Mouse (Mus musculus): ENCODE results near the gene Krtap10-10. TPM values are rescaled to one million over a fixed set of nuclear protein-coding genes. Genes with fewer than 3 reads are reported as not detected.

The Krtap10-10 gene
- total RNA-seq, 4 experiments from 2014 or later = not detected

DNA sequence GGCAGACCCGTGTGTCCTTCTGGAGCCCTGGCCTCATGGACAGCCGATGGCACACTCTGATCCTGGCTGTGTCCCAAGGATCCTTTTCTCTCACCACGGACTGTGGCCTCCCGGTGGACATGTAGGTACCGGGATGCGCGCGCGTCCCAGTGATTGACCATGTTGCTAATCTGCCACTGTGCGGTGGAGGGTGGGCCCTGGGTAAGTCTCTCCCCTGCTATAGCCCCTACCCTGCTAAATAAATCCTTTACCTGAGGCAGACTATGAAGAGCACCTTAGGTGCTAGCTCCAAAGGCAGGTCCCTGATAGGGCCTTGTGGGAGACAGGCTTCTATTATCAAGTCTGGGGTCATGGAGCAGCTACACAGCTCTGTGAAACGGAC, 29.0 kb downstream of the Krtap10-10 start:
- DNase-seq (ENCODE audit: low spot score in 2 of 2) = no peak

DNA sequence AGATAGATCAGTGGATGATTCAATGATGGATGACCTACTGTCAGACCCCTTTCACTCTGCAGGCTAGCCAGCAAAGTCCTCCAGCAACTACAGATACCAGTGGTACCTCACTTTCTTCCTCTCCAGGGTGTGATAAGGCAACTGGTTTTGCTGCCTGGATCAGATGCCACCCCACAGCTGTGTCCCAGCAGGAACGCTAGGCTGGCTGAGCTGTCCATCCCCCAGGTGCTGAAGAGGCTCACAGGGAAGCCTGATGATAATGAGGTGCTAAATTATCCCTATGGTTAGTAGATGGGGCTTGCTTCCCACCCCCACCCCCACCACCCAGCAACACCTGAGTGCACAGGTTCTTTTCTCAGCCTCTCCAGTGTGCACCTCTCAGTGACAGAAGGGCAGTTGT, 31.8 kb downstream of the Krtap10-10 start:
- no peak for DNase-seq (ENCODE audit: low spot score in 2 of 2)

DNA sequence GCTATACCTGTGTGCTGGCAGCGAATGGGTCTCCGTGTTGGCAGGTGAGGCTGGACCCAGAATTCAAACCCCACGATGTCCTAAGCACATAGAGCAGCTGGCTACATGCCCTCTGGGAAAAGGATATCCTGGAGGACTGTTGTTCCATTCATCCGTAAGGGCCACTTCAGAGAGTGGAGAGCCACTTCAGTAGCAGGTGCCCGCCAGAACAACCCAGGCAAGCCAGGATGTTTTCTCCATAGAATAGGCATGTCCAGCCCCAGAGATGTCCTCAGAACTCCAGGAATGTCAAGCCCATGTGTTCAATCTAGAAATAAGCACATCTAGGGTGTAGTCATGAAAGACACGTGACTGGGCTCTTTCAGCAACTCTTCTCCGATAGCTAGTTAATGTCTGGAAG, 33.9 kb downstream of the Krtap10-10 start:
- no peak for DNase-seq (ENCODE audit: low spot score in 2 of 2)

DNA sequence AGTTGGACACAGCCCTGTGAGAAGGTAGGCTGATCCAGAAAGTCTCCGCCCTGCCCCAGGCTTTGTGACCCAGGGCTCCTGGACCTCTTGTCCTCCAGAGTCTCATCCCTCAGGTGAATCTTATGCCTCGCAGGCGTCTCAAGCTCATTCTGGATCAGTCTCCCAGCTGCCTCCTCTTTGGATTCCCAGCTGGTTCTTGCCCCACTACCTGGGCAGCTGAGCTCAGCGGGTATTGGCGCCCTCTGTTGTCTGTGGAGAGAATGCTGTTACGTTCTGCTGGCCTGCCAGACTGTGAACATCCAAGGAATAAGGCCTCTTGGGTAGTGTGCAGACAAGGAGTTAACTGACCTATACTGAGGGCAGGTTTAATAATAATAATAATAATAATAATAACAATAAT, 43.2 kb downstream of the Krtap10-10 start:
- no peak for DNase-seq (ENCODE audit: low spot score in 2 of 2)

DNA sequence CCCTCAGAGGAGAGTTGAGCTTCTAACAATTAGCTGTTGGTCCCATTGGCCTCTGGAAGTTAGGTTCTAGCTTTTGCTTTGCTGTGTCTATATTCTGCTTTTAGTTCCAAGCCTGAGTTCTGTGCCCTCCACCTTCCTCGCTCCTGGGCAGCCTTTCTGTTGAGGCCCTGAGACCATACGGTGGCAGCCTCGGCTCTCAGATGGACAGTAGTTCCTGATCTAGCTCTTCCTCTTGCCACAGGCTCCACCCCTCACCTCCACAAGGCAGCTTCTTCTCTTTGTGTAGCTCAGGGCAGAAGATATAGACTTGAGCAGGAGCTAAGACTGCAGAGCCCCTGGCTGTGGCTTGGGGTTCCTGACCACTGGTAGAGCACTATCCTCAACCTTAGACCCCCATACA, 44.6 kb downstream of the Krtap10-10 start:
- DNase-seq (ENCODE audit: low spot score in 2 of 2) = no peak

DNA sequence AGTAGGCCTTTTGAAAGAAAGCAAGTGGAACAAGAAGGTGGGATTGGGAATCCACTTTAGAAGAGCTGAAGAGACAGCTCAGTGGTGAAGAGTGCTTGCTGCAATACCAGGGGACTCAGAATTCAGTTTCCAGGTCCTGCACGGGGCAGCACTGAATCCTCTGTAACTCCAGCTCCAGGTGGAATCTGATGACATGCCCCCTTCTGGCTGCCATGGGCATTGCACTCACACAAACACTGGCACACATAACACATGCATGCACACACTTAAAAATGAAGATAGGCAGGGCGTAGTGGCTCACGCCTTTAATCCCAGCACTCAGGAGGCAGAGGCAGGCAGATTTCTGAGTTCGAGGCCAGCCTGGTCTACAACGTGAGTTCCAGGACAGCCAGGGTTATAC, 46.8 kb downstream of the Krtap10-10 start:
- DNase-seq (ENCODE audit: low spot score in 2 of 2) = no peak

DNA sequence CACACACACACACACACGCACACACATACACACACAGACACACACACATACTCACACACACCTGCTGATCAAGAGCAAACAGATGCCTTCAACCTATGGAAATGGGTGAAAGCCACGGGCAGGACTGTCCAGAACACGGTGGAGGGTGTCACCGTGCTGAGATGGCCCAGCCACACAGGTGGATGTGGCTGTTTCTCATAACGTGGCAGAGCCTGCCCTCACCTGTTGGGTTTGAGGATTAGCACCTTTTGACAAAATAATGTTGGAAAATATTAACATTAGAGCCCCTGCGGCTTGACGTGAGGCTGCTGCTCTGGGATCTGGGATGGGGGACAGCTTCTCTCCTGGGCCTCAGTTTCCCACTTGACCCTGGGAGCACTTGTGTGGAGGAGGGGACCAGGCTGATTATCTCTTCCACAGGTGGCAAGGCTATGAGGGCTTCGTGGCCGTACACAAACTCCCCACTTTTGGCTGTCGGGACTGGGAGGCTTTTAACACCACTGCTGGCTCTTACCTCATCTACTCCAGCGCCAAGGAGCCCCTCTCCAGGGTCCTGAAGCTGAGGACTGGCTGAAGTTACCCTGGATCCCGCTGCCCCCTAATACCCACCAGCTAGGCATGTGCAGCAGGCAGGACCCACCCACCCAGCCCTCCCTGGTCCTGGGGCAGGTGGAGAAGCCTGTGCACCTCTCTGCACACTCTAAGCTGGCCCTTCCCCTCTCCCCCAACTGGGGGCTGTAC, 50.4 kb downstream of the Krtap10-10 start:
- DNase-seq (ENCODE audit: low spot score in 2 of 2) = no peak

Other genes starting within 250 kb of the Krtap10-10 start
- 100 to 1,000 TPM; 172 to 216 (median 192) TPM for gene Sumo3, start 229.8 kb upstream of the Krtap10-10 start, total RNA-seq (2022)
- 10 to 100 TPM; 17.1 to 31.9 (median 23.8) TPM for gene Gm49325, start 229.8 kb upstream of the Krtap10-10 start, total RNA-seq (2022)
- 10 to 100 TPM; 44.8 to 51.1 (median 49.0) TPM for gene Ube2g2, start 213.7 kb upstream of the Krtap10-10 start, total RNA-seq (2022)
- gene Tspear, start 149.4 kb upstream of the Krtap10-10 start, total RNA-seq (2022) = 1 to 10 TPM in 1 of 4 experiments, under 1 TPM in 3; 0.35 to 1.1 (median 0.74) TPM
- not detected for gene Gm19402, start 145.2 kb upstream of the Krtap10-10 start, total RNA-seq (2022)
- gene Gm9508, start 138.7 kb upstream of the Krtap10-10 start, total RNA-seq (2022) = not detected
- gene Gm10272, start 129.3 kb upstream of the Krtap10-10 start, total RNA-seq (2022) = not detected
- gene Gm10024, start 124.5 kb upstream of the Krtap10-10 start, total RNA-seq (2022) = not detected
- gene Gm10142, start 120.1 kb upstream of the Krtap10-10 start, total RNA-seq (2022) = not detected
- not detected for gene Krtap12-1, start 115.3 kb upstream of the Krtap10-10 start, total RNA-seq (2022)
- gene Gm10100, start 109.5 kb upstream of the Krtap10-10 start, total RNA-seq (2022) = not detected
- not detected for gene Gm18596, start 93.3 kb upstream of the Krtap10-10 start, total RNA-seq (2022)
- gene Gm9736, start 84.6 kb upstream of the Krtap10-10 start, total RNA-seq (2022) = not detected
- gene Gm3233, start 76.3 kb upstream of the Krtap10-10 start, total RNA-seq (2022) = not detected
- gene Gm3238, start 64.6 kb upstream of the Krtap10-10 start, total RNA-seq (2022) = not detected
- not detected for gene Gm7138, start 59.0 kb upstream of the Krtap10-10 start, total RNA-seq (2022)
- not detected for gene Gm3250, start 53.4 kb upstream of the Krtap10-10 start, total RNA-seq (2022)
- not detected for gene Gm7137, start 47.7 kb upstream of the Krtap10-10 start, total RNA-seq (2022)
- gene Gm9639, start 40.9 kb upstream of the Krtap10-10 start, total RNA-seq (2022) = not detected
- gene Gm19668, start 36.8 kb upstream of the Krtap10-10 start, total RNA-seq (2022) = not detected
- gene Gm9507, start 24.1 kb upstream of the Krtap10-10 start, total RNA-seq (2022) = not detected
- gene Gm2696, start 21.3 kb upstream of the Krtap10-10 start, total RNA-seq (2022) = not detected
- not detected for gene Krtap10-4, start 8.9 kb upstream of the Krtap10-10 start, total RNA-seq (2022)
- gene Gm36176, start 10.9 kb downstream of the Krtap10-10 start, total RNA-seq (2022) = not detected
- gene Gm10318, start 16.9 kb downstream of the Krtap10-10 start, total RNA-seq (2022) = not detected
- not detected for gene Gm3285, start 26.0 kb downstream of the Krtap10-10 start, total RNA-seq (2022)
- gene Lrrc3, start 66.6 kb downstream of the Krtap10-10 start, total RNA-seq (2022) = 10 to 100 TPM in 3 of 4 experiments, 1 to 10 TPM in 1; 9.3 to 10.8 (median 10.4) TPM
- 10 to 100 TPM; 49.9 to 64.9 (median 51.2) TPM for gene Trpm2, start 134.6 kb downstream of the Krtap10-10 start, total RNA-seq (2022)
- gene 1810043G02Rik, start 142.6 kb downstream of the Krtap10-10 start, total RNA-seq (2022) = 10 to 100 TPM; 28.1 to 37.1 (median 34.4) TPM
- 100 to 1,000 TPM; 149 to 184 (median 161) TPM for gene Pfkl, start 174.1 kb downstream of the Krtap10-10 start, total RNA-seq (2022)
- 1 to 10 TPM in 1 of 4 experiments, under 1 TPM in 1, not detected in 2; 0.77 to 1.4 TPM for gene Dnmt3l, start 206.0 kb downstream of the Krtap10-10 start, total RNA-seq (2022)
- under 1 TPM in 3 of 4 experiments, not detected in 1; 0.23 to 0.97 (median 0.37) TPM for gene Aire, start 207.7 kb downstream of the Krtap10-10 start, total RNA-seq (2022)
- 1 to 10 TPM; 2.5 to 4.1 (median 3.7) TPM for gene Icosl, start 233.4 kb downstream of the Krtap10-10 start, total RNA-seq (2022)